Mouse (Mus musculus): ENCODE results near the gene Dzip3.

DNA sequence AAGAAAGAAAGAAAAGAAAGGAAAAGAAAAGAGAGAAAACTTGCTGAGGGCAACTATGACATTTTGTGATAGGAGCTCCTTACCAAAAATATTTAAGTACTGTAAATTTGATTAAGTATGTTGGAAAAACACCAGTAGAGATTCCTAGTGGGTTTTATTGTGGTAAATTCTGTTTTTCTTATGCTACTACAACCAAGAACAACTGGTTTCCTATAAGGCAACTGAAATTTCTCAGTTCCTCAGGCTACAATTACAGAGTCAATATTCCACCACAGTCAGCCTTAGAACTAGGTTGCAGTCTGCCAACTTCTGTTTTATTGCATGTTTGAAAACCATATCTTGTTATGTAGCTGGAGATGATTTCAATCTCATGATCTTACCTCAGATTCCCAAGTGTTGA is 4.3 kb downstream of the Dzip3 start:
- TF ChIP-seq RAD21 (IDR thresholded peaks at IDR 0.05; ENCODE audit: low read depth, low read length) (no peak), MAX (IDR thresholded peaks at IDR 0.05; ENCODE audit: low read length) (no peak), EP300 (IDR thresholded peaks at IDR 0.05; ENCODE audit: low read depth in 1 of 2, low read length in 2 of 2) (no peak), ELF1 (IDR thresholded peaks at IDR 0.05; ENCODE audit: low read depth, low read length) (no peak), UBTF (IDR thresholded peaks at IDR 0.05; ENCODE audit: borderline replicate concordance, insufficient read depth, low read depth, low read length) (no peak), CTCF (IDR thresholded peaks at IDR 0.05 in 2 of 3, conservative IDR thresholded peaks at IDR 0.05 in 1 of 3; ENCODE audit: control insufficient read depth in 1 of 3, insufficient read depth in 1 of 3, low read depth in 2 of 3, low read length in 3 of 3, poor library complexity in 1 of 3, severe bottlenecking in 1 of 3) (no peak), TBP (IDR thresholded peaks at IDR 0.05; ENCODE audit: low read depth, low read length) (no peak), JUND (IDR thresholded peaks at IDR 0.05; ENCODE audit: low read depth, low read length) (no peak), GATA1 (IDR thresholded peaks at IDR 0.05; ENCODE audit: low read depth, low read length) (no peak), ZNF384 (IDR thresholded peaks at IDR 0.05; ENCODE audit: low read depth, low read length) (no peak)
